Mouse (Mus musculus) urinary bladder, postnatal 14 days (tissue): ENCODE data around the gene Btbd18.

Experiments used
- DNase-seq: peaks from one replicate; pipeline ENCODE4 v3.0.0; 2021; ENCODE audit warnings: low spot score

Gene Btbd18

GRCm38 (mm10) chr2:84658806-84659205 lies at the start of gene Btbd18:
Btbd18 (plus strand) TSS chr2:84659079.
- no peak for DNase-seq

- DNase-seq: no peak
Measured at GRCm38 (mm10) chr2:84612764-84613163, 46.1 kb upstream of the Btbd18 start.

DNA sequence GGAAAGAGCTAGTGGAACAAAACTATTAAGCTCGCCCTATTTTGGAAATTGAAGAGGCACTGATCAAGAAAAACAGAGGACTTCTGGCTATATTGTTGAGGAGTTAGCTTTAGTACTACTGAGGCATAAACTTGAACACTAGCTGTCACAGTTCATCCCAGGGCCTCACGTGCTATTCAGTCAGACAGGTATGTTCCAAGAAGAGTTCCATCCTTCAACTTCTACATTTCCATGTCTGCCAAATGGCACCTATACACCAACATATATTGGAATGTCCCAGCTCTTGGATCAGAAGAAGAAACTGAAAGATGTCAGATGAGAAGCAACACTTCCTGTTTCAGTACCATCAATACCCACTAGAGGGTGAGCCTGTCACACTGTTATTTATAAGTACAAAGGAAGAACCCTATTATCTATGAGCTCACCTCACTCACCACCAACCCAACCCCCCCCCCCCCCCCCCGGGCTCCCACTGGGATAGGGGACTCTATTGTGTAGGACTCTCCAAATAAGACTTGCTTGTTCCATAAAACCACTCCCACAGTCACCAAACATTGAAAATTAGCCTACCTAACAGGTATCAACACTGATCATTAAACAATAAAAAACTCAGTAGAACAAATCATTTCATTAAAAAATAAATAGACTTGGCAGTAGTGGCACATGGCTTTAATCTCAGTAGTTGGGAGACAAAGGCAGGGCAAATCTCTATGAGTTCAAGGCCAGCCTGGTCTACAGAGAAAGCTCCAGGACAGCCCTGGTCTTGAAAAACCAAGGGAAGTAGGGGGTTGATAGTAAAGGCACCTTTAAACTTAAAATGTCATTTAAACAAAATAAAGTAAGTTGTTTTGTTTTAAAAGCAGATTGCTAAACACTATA lies 41.0 kb upstream of the Btbd18 start:
- DNase-seq: no peak

- DNase-seq: no peak
Measured at GRCm38 (mm10) chr2:84618914-84619313, 40.0 kb upstream of the Btbd18 start.

GRCm38 (mm10) chr2:84619646-84620340 lies 39.1 kb upstream of the Btbd18 start:
- DNase-seq: no peak

DNA sequence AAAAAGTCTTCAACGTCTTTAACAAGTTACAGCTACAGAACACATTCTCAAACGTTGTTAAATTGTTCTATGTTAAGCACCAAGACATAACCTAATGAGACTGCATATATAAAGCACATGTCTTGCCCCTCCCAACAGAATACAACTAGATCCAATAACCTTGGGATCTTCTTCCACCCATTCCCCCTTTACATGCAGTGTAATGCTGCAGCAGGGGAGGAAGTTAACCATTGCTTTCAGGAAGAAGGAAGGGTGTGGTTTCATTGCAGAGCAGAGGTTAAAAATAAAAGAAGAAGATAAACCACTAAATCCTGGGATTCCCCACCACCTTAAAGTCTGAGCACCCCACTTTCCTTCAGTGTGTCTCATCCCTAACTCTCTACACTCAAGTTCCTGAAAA lies 36.2 kb upstream of the Btbd18 start:
- DNase-seq: no peak

DNA sequence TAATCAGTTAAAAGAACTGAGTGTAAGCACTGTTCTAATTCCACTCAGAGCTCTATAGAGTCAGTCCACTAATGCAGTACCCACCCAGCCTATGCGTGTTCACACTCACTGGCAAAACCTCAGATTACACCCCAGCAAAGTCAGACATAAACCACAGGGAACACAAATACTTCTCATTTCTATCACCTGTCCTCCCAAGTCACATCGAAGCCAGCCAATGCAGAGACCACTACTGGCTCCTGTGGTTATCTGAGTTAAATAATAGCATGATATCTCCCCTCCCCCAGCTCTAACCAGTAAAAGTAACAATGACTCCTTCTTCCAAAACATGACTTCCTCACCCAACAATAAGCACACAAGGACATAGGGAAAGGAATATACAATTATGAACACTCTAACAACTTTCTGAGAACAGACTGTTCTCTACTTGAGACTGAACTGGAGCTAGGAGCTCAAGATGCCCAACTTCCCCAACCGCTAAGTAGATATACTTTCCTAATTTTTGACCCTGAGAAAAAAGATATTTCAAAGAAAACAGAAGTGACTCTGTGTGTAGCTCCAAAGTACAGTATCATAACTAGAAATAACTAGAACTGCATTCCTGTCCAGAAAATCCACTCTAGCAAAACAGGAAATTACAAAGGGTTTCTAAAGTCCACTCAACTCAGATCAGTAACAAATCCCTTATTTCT lies 35.3 kb upstream of the Btbd18 start:
- DNase-seq: no peak

DNA sequence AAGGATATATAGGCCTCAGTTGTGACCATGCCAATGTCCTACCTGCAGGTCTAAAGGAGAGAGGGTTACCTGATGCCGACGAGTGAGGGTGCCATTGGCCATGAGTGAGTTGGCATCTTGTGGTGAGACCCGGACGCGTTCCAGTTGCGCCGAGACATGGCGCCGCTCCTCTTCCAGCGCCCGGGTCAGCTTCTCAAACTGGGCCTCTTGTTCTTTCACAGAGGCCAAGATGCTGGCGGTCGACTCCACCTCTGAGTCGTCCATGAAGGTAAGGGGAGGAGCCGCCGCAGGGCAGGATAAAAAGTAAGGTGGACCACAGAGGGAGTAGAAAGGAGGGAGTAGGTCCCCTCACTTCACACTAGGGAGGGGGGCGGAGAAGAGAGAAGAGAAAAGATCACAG lies 34.7 kb upstream of the Btbd18 start:
- no peak for DNase-seq

DNA sequence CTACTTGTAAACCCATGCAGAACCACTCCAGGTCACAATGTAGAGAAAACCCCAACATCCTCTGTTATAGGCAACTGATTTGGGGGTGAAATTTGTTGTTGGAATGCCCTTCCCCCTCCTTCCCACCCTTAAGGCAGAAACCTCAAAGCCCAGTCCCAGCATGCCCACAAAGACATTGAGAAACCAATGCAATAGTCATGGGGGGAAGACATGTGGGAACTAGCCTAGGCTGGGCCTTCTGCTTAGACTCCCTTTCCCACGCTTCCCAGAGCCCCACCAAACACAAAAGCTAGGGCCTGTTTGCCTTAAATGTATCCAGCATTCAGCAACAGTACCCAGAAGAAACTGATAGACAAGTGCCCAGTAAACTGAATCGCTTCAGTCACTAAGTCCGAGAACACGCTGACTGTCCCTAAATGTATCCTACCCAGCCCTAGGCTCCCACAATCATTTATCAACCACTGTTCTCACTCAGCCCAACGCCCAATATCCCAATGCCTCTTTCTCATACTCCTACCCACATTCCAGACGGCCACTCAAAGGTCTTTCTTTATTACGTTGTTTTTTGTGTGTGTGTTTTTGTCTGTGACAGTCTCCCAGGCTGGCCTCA lies 32.4 kb upstream of the Btbd18 start:
- no peak for DNase-seq

DNA sequence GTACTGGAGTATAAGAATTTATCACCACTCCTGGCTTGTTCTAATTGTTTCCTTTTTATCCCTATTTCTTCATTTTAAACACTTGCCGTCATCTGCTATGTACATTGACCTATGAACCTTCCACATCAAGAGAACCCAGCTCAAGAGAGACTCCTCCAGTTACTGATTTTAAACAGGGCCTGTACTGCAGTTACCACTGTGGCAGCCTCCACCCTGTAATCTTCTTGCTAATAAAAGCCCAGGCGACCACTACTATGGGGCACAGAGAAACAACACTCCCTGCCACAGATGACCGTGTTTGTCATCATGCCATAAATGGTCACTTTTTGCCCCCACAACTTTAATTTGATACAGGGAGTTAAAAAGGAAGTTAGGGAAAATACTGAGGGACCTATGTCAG lies 31.8 kb upstream of the Btbd18 start:
- DNase-seq: no peak

DNA sequence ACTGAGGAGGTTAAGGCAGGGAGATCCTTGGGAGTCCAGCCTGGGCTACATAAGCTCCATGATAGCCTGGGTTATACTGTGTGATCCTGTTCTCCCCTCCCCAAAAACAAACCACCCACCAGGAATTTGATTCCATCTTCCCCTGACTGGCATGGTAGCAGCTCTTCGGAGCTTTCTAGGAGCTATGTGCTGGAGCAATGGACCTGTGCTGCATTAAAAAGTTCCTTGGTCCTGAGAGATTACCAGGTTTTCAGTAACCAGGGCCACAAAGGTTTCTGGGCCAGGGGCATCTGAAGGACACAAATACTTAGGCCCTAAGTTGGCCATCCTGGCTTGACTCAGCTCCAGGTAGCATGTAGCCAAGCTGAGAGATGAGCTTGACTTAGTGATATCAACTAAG lies 26.9 kb upstream of the Btbd18 start:
- DNase-seq: no peak

DNA sequence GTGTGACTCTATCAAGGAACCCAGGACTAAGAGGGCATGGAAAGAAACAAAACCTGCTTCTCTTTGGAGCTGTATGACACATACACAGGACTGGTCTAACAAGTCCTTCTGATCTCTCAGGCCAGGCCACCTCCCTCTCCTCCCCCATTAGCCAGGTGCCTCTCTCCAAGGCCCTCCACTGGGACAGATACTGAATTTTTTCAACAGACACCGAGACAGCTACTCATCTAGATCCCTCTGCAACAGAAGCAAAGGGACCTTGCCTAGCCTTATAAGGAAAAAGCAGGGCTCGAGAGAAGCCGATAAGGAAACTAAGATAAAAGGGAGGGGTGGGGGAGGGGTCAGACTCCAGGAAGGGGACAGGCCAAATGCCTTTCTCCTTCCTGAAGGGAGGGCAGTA lies 25.9 kb upstream of the Btbd18 start:
- DNase-seq: peak; percentile 65

- DNase-seq: no peak
Measured at GRCm38 (mm10) chr2:84634006-84634405, 24.9 kb upstream of the Btbd18 start.

DNA sequence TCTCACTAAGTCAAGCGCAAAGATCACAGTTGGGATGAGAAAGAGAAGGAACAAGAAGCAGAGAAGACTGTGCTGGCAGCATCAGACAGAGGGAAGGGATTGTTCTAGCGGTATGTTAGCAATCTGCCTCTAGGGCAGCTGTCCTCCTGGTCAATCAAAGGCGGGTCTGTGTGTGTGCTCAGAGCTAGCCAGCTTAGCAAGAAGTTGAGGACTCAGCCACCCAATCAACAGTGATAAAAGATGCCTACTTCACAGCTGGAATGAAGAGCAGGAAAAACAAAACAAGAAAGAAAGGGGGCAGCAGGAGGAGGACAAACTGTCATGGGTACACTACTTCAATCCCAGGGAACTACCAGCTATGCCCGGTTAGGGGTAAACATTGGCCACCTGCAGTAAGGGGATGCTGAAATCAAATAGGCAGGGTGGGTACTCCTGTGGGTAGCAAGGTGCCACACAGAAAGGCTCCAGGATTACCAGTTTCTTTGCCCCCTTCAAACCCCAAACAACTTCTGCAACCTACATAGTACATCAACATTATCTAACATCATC lies 23.9 kb upstream of the Btbd18 start:
- DNase-seq: no peak

GRCm38 (mm10) chr2:84635611-84636010 lies 23.3 kb upstream of the Btbd18 start:
- DNase-seq: peak; percentile 87

DNA sequence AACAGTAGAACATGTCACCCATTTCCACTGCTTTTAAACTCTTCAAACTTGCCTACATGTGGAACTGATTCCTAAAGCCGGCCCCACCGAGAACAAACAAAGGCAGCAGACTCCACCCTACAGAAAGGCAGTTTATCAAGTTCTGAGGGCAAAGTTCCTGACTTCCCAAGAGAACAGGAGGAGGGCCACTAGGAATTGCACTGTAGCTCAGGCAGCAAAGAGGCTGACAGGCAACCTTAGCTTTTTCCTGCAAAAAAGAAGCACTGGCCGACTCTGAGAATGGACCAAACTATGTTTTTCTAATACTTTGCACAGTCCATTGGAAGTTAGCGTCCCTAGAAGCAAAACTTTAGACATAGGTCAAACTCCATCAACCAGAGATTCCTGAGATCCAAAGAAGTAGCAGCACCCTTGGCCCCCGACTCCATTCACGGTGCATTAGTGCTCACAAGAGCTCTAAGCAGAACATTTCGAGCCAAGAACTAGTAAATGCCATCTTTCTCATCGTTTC lies 22.6 kb upstream of the Btbd18 start:
- peak; percentile 32 for DNase-seq

GRCm38 (mm10) chr2:84637452-84638165 lies 21.3 kb upstream of the Btbd18 start:
- no peak for DNase-seq

- no peak for DNase-seq
Measured at GRCm38 (mm10) chr2:84638428-84639220, 20.3 kb upstream of the Btbd18 start.

GRCm38 (mm10) chr2:84640833-84641232 lies 18.0 kb upstream of the Btbd18 start:
- DNase-seq: no peak

GRCm38 (mm10) chr2:84646138-84646537 lies 12.7 kb upstream of the Btbd18 start:
- DNase-seq: no peak
